Comparison of ENCODE assay signal across 30 mouse cellular contexts in the genomic region with DNA sequence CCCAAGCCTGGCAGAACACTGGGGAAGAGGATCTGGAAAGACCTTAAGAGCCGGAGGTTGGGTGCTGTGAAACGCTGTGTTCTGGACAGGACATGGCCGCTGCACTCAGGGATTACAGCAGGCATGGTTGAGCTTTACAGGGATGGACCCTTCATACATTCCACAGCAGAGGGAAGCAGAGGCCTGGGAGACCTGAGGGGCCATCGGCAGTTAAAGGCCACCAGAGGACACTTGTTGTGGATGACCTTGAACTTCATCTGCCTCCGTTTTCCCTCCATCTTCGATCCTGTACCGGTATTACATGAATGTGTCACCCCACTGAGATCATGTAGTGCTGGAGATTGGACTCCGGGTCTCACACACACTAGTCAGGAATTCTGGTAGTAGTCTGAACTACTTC. TPM values are rescaled to one million over a fixed set of nuclear protein-coding genes. Genes with fewer than 3 reads are reported as not detected.
DNase-seq lines count a peak whose midpoint lies in the region; ATAC-seq and TF ChIP-seq lines count a peak whose summit lies in the region.
"Had no signal": no experiment of that assay in that cellular context is flagged by ENCODE, and none has a peak within 500 bp of the region (broad histone marks: within the 10 kb centered on the region; RNA-seq: fewer than 3 reads in every experiment).

No protein-coding gene starts in this region.

- H3K4me2 ChIP-seq in heart, embryonic 13.5 days: no peak overlapping the region
- no peak overlapping the region for H3K4me2 ChIP-seq in kidney, embryonic 16.5 days (replicated peaks; ENCODE audit: low read depth, low read length)
- H3K4me2 ChIP-seq: embryonic facial prominence, embryonic 15.5 days; forebrain, embryonic 12.5 days; lung, embryonic 14.5 days; midbrain, embryonic 13.5 days had no signal

- no peaks in the 10 kb centered on the region for H3K36me3 ChIP-seq in heart, embryonic 13.5 days
- no peaks in the 10 kb centered on the region for H3K36me3 ChIP-seq in kidney, embryonic 16.5 days (ENCODE audit: insufficient read depth, low read length)
- H3K36me3 ChIP-seq: embryonic facial prominence, embryonic 10.5 days; embryonic facial prominence, embryonic 15.5 days; forebrain, embryonic 12.5 days; midbrain, embryonic 13.5 days had no signal

- no peak for DNase-seq in gastrocnemius, adult 2 months
- DNase-seq in gastrocnemius, adult 8-10 months (ENCODE audit: low spot score in 2 of 2): no peak
- DNase-seq in heart, postnatal 36 days: no peak
- peak; percentile 6 for DNase-seq in kidney, postnatal 10 days
- DNase-seq in left cerebral cortex, postnatal 25 days (ENCODE audit: low spot score in 2 of 2): no peak
- DNase-seq: adrenal gland, postnatal 36 days; cerebellum, adult 8-10 months; cerebellum, postnatal 25 days; forebrain, postnatal 0 days; gastrocnemius, postnatal 14 days; kidney, adult 8-10 months; kidney, postnatal 14 days; layer of hippocampus, adult 9-11 months; liver; lung, embryonic 14.5 days; lung, postnatal 4 days; thymus, adult 2 months; thymus, postnatal 36 days had no signal

- TF ChIP-seq CTCF in gastrocnemius, adult 2 months (IDR thresholded peaks at IDR 0.05): no peak

- no peak overlapping the region for H3K4me3 ChIP-seq in gastrocnemius, adult 2 months
- no peak overlapping the region for H3K4me3 ChIP-seq in heart, embryonic 13.5 days
- H3K4me3 ChIP-seq in kidney, embryonic 16.5 days (ENCODE audit: low read length): no peak overlapping the region
- H3K4me3 ChIP-seq: embryonic facial prominence, embryonic 10.5 days; embryonic facial prominence, embryonic 15.5 days; forebrain, embryonic 12.5 days; megakaryocyte, embryonic 14.5 days; midbrain, embryonic 13.5 days had no signal

- H3K9ac ChIP-seq in heart, embryonic 13.5 days: no peak overlapping the region
- no peak overlapping the region for H3K9ac ChIP-seq in kidney, embryonic 16.5 days (replicated peaks; ENCODE audit: low read length)
- H3K9ac ChIP-seq: embryonic facial prominence, embryonic 15.5 days; forebrain, embryonic 12.5 days; forebrain, postnatal 0 days; liver, embryonic 14.5 days; lung, embryonic 14.5 days; midbrain, embryonic 13.5 days had no signal

- H3K27ac ChIP-seq in gastrocnemius, adult 2 months: peak overlapping the region; percentile 92
- peak overlapping the region; percentile 49; the same call in 1 of the 2 replicates for H3K27ac ChIP-seq in heart, embryonic 13.5 days (replicated peaks)
- H3K27ac ChIP-seq in kidney, embryonic 16.5 days (ENCODE audit: low read length): no peak overlapping the region
- H3K27ac ChIP-seq: embryonic facial prominence, embryonic 10.5 days; embryonic facial prominence, embryonic 15.5 days; forebrain, embryonic 12.5 days; liver, embryonic 14.5 days; midbrain, embryonic 13.5 days had no signal

- no peak for ATAC-seq in heart, embryonic 13.5 days (ENCODE audit: extremely low read depth, insufficient number of reproducible peaks, low FRiP score, low TSS enrichment)
- no peak for ATAC-seq in kidney, embryonic 16.5 days (ENCODE audit: low FRiP score, low TSS enrichment)
- ATAC-seq: forebrain, postnatal 0 days; hindbrain, embryonic 16.5 days; midbrain, embryonic 13.5 days; Patski had no signal

- no peaks in the 10 kb centered on the region for H3K9me3 ChIP-seq in heart, embryonic 13.5 days
- H3K9me3 ChIP-seq in kidney, embryonic 16.5 days (ENCODE audit: low read length): no peaks in the 10 kb centered on the region
- H3K9me3 ChIP-seq: embryonic facial prominence, embryonic 10.5 days; embryonic facial prominence, embryonic 15.5 days; forebrain, embryonic 12.5 days; megakaryocyte, embryonic 14.5 days; midbrain, embryonic 13.5 days had no signal

- H3K27me3 ChIP-seq in heart, embryonic 13.5 days (replicated peaks): peaks cover 16% of the 10 kb centered on the region
- H3K27me3 ChIP-seq in kidney, embryonic 16.5 days (ENCODE audit: insufficient read depth, low read length): no peaks in the 10 kb centered on the region; the same call in 1 of the 2 replicates
- H3K27me3 ChIP-seq: embryonic facial prominence, embryonic 15.5 days; Patski had no signal

- intact Hi-C loops in gastrocnemius, adult 2 months (cut with DNase I): loop anchor here (2.0 to 5.0 kb wide), 2 partner anchors 58 to 77 kb away; partner anchors contain the start of gene Nsmce1
- intact Hi-C loops in heart, postnatal 36 days (cut with DNase I): no loop called here
- intact Hi-C loops in left cerebral cortex, postnatal 25 days (cut with DNase I): no loop called here

- 68% methylated on average over 8 of the region's 8 CpGs for WGBS in heart, embryonic 13.5 days
- WGBS in kidney, embryonic 16.5 days: 87% methylated on average over 8 of the region's 8 CpGs

- H3K4me1 ChIP-seq in heart, embryonic 13.5 days: peaks cover 30% of the 10 kb centered on the region
- H3K4me1 ChIP-seq in kidney, embryonic 16.5 days (ENCODE audit: insufficient read depth, low read length): peaks cover 11% of the 10 kb centered on the region

RNA-seq across cellular contexts. Expression of gene Il4ra, which starts 2.0 kb away (rescaled TPM):
- total RNA-seq in gastrocnemius, adult 2 months (2021): 1 to 10 TPM; 5.1 to 6.5 TPM
- 1 to 10 TPM; 2.5 to 6.2 (median 3.5) TPM for total RNA-seq in gastrocnemius, adult 8-10 months (2022)
- 3.7 and 4.9 TPM in 2 replicates for polyA plus RNA-seq in heart, embryonic 13.5 days (2015; fragmentation: Nextera tagmentation; extraction: Ambion mirVana)
- total RNA-seq in heart, postnatal 36 days (2021): 10 to 100 TPM; 13.2 to 19.1 TPM
- 11.5 and 13.1 TPM in 2 replicates for polyA plus RNA-seq in kidney, embryonic 16.5 days (2015; fragmentation: Nextera tagmentation; extraction: Ambion mirVana)
- total RNA-seq in left cerebral cortex, postnatal 25 days (2021): 1 to 10 TPM; 6.1 to 7.1 TPM

RNA-seq across cellular contexts. Expression of gene Il21r, which starts 53.3 kb away (rescaled TPM):
- not detected for total RNA-seq in gastrocnemius, adult 2 months (2021)
- total RNA-seq in gastrocnemius, adult 8-10 months (2022): not detected
- polyA plus RNA-seq in heart, embryonic 13.5 days (2015; fragmentation: Nextera tagmentation; extraction: Ambion mirVana): 0.35 and 0.47 TPM in 2 replicates
- under 1 TPM; 0.44 to 0.54 TPM for total RNA-seq in heart, postnatal 36 days (2021)
- 0.34 and 0.35 TPM in 2 replicates for polyA plus RNA-seq in kidney, embryonic 16.5 days (2015; fragmentation: Nextera tagmentation; extraction: Ambion mirVana)
- total RNA-seq in left cerebral cortex, postnatal 25 days (2021): 1 to 10 TPM; 1.4 to 1.6 TPM
- total RNA-seq: MEL had no signal
- polyA plus RNA-seq: neural tube, embryonic 14.5 days; Patski had no signal

RNA-seq across cellular contexts. Expression of gene Nsmce1, which starts 58.5 kb away (rescaled TPM):
- 10 to 100 TPM in 1 of 2 experiments, 1 to 10 TPM in 1; 10.0 to 12.0 TPM for total RNA-seq in gastrocnemius, adult 2 months (2021)
- 10 to 100 TPM in 3 of 4 experiments, 1 to 10 TPM in 1; 10.0 to 10.9 (median 10.3) TPM for total RNA-seq in gastrocnemius, adult 8-10 months (2022)
- polyA plus RNA-seq in heart, embryonic 13.5 days (2015; fragmentation: Nextera tagmentation; extraction: Ambion mirVana): 97.9 and 110 TPM in 2 replicates
- 10 to 100 TPM; 32.3 to 37.0 TPM for total RNA-seq in heart, postnatal 36 days (2021)
- 131 and 137 TPM in 2 replicates for polyA plus RNA-seq in kidney, embryonic 16.5 days (2015; fragmentation: Nextera tagmentation; extraction: Ambion mirVana)
- total RNA-seq in left cerebral cortex, postnatal 25 days (2021): 10 to 100 TPM; 12.8 to 13.4 TPM
